Comparison of ENCODE assay signal across 9 mouse cellular contexts in the genomic region with DNA sequence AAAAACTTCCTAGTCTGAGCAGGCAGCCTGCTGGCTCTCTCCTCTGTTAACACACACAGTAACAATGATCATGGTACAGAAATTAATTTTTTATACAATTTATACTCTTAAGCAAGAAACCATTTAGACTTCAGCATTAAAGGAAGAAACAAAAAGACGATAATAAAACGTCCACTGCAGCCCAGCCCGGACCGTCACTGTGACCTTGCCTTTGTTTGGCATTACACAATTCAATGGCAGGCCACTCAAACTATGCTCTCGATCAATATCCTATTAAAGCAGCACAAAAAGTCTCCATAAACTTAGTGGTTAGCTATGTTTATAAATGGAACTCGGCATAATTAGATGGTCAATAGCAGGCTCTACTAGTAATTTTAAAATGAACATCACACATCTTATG.
DNase-seq lines count a peak whose midpoint lies in the region; ATAC-seq and TF ChIP-seq lines count a peak whose summit lies in the region.
"Had no signal": no experiment of that assay in that cellular context is flagged by ENCODE, and none has a peak within 500 bp of the region (broad histone marks: within the 10 kb centered on the region; RNA-seq: fewer than 3 reads in every experiment).

No protein-coding gene starts in this region.

- no peak overlapping the region for H3K4me2 ChIP-seq in kidney, embryonic 16.5 days (replicated peaks; ENCODE audit: low read depth, low read length)
- no peak overlapping the region for H3K4me2 ChIP-seq in hindbrain, embryonic 12.5 days (replicated peaks)
- H3K4me2 ChIP-seq in midbrain, embryonic 15.5 days = no peak overlapping the region

- TF ChIP-seq POLR2A in kidney, adult 2 months (IDR thresholded peaks at IDR 0.05; ENCODE audit: low read depth, low read length) = no peak

- no peak for TF ChIP-seq CTCF in kidney, adult 2 months (conservative IDR thresholded peaks at IDR 0.05; ENCODE audit: insufficient read depth, insufficient read length, low read depth, low read length)

- WGBS in kidney, embryonic 16.5 days = 89% methylated on average over 6 of the region's 6 CpGs
- 69% methylated on average over 6 of the region's 6 CpGs for WGBS in forebrain, embryonic 10.5 days
- 68% methylated on average over 6 of the region's 6 CpGs for WGBS in hindbrain, embryonic 12.5 days
- WGBS in midbrain, embryonic 15.5 days = 54% methylated on average over 6 of the region's 6 CpGs
- WGBS in kidney, adult 2 months = 93% methylated on average over 6 of the region's 6 CpGs

- no peak overlapping the region for H3K9ac ChIP-seq in kidney, embryonic 16.5 days (replicated peaks; ENCODE audit: low read length)
- H3K9ac ChIP-seq in hindbrain, embryonic 12.5 days = no peak overlapping the region
- no peak overlapping the region for H3K9ac ChIP-seq in midbrain, embryonic 15.5 days
- H3K9ac ChIP-seq: liver, embryonic 14.5 days had no signal

- H3K4me3 ChIP-seq in kidney, embryonic 16.5 days (ENCODE audit: low read length) = no peak overlapping the region
- H3K4me3 ChIP-seq in forebrain, embryonic 10.5 days = no peak overlapping the region
- H3K4me3 ChIP-seq in hindbrain, embryonic 12.5 days = no peak overlapping the region
- H3K4me3 ChIP-seq in midbrain, embryonic 15.5 days = no peak overlapping the region
- H3K4me3 ChIP-seq in kidney, adult 2 months (ENCODE audit: insufficient read depth, low read depth, low read length) = no peak overlapping the region

- no peak for ATAC-seq in kidney, embryonic 16.5 days (ENCODE audit: low FRiP score, low TSS enrichment)
- ATAC-seq in hindbrain, embryonic 12.5 days (ENCODE audit: low FRiP score) = no peak
- no peak for ATAC-seq in midbrain, embryonic 15.5 days (replicated peaks)

- H3K27me3 ChIP-seq in kidney, embryonic 16.5 days (ENCODE audit: insufficient read depth, low read length) = no peaks in the 10 kb centered on the region
- peaks cover 20% of the 10 kb centered on the region for H3K27me3 ChIP-seq in forebrain, embryonic 10.5 days (ENCODE audit: poor library complexity, severe bottlenecking)
- no peaks in the 10 kb centered on the region for H3K27me3 ChIP-seq in hindbrain, embryonic 12.5 days
- H3K27me3 ChIP-seq in midbrain, embryonic 15.5 days (replicated peaks) = no peaks in the 10 kb centered on the region
- no peaks in the 10 kb centered on the region; the same call in 1 of the 2 replicates for H3K27me3 ChIP-seq in kidney, adult 2 months (replicated peaks; ENCODE audit: control insufficient read depth, insufficient read depth, low read length)

- H3K27ac ChIP-seq in kidney, embryonic 16.5 days (ENCODE audit: low read length) = peak overlapping the region; percentile 26; the same call in 1 of the 2 replicates
- peak overlapping the region; percentile 82 for H3K27ac ChIP-seq in forebrain, embryonic 10.5 days
- peak overlapping the region; percentile 61 for H3K27ac ChIP-seq in hindbrain, embryonic 12.5 days
- H3K27ac ChIP-seq in midbrain, embryonic 15.5 days = peak overlapping the region; percentile 66
- H3K27ac ChIP-seq in kidney, adult 2 months (ENCODE audit: insufficient read depth, low read depth, low read length) = no peak overlapping the region
- H3K27ac ChIP-seq: liver, embryonic 14.5 days had no signal

- H3K9me3 ChIP-seq in kidney, embryonic 16.5 days (ENCODE audit: low read length) = no peaks in the 10 kb centered on the region
- H3K9me3 ChIP-seq in forebrain, embryonic 10.5 days = no peaks in the 10 kb centered on the region
- H3K9me3 ChIP-seq in hindbrain, embryonic 12.5 days (replicated peaks) = no peaks in the 10 kb centered on the region
- no peaks in the 10 kb centered on the region for H3K9me3 ChIP-seq in midbrain, embryonic 15.5 days

- intact Hi-C loops in left cerebral cortex, postnatal 4 days (cut with DNase I) = no loop called here

- H3K36me3 ChIP-seq in kidney, embryonic 16.5 days (ENCODE audit: insufficient read depth, low read length) = 0 out of 2 replicates have a peak, but pooled peaks cover 3% of the 10 kb centered on the region
- H3K36me3 ChIP-seq in forebrain, embryonic 10.5 days (replicated peaks) = peaks cover 7% of the 10 kb centered on the region; the same call in 1 of the 2 replicates
- H3K36me3 ChIP-seq in hindbrain, embryonic 12.5 days = 0 out of 2 replicates have a peak, but pooled peaks cover 3% of the 10 kb centered on the region
- no peaks in the 10 kb centered on the region for H3K36me3 ChIP-seq in midbrain, embryonic 15.5 days (replicated peaks)
- H3K36me3 ChIP-seq in kidney, adult 2 months (ENCODE audit: control insufficient read depth, insufficient read depth, low read length) = no peaks in the 10 kb centered on the region

- peaks cover 30% of the 10 kb centered on the region for H3K4me1 ChIP-seq in kidney, embryonic 16.5 days (ENCODE audit: insufficient read depth, low read length)
- H3K4me1 ChIP-seq in forebrain, embryonic 10.5 days = peaks cover 37% of the 10 kb centered on the region
- peaks cover 30% of the 10 kb centered on the region for H3K4me1 ChIP-seq in hindbrain, embryonic 12.5 days
- peaks cover 24% of the 10 kb centered on the region for H3K4me1 ChIP-seq in midbrain, embryonic 15.5 days
- peaks cover 22% of the 10 kb centered on the region for H3K4me1 ChIP-seq in kidney, adult 2 months (ENCODE audit: control insufficient read depth, insufficient read depth, low read length)

- no peak for DNase-seq in kidney, postnatal 36 days
- DNase-seq in forebrain, embryonic 10.5 days (ENCODE audit: extremely low spot score, low spot score) = no peak
- no peak for DNase-seq in left cerebral cortex, postnatal 4 days
- DNase-seq in kidney, adult 2 months = no peak
- no peak for DNase-seq in urinary bladder, postnatal 10 days (ENCODE audit: low spot score)
